Mouse (Mus musculus): Measurements from ENCODE around the gene Ppm1h.

The Ppm1h gene

DNA sequence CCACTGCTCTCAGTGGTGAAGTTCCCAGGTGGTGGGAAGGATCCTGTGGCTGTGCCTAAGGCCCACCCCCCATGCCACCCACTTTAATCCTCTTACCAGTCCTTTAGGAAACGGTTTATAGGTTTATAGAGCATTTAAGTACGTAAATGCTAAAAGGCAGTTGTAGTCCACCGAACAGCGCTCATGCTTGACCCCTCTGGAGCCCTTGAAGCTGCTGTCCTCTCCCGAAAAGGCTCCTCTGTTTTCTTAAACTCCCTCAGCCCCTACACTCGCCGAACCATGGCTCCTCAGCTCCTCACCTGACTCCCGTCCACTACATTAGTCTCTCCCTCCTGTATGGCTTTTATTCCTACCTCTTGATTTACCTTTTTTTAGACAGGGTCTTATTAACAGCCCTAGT, 131.3 kb downstream of the Ppm1h start:
- no peak for DNase-seq (ENCODE audit: low spot score)

DNA sequence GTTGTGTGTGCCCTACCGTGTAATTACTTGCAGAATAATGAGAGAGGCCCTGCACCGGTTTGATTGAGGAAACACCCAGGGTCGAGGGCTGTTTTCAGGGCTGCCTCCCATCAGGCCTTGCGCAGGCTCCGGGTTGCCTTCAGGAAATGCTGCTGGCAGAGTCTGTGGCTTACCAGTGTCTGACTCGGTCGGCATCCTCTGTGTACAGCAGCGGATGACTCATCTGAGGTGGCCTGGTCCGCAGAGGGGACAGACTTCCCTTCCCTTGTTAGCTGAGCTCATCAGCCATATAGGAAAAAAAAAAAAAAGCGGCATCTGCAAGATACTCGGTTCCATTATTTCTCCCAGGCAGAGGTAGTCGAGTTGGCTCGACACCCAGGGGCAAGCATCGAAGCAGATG, 136.5 kb downstream of the Ppm1h start:
- peak; percentile 28 for DNase-seq (ENCODE audit: low spot score)

DNA sequence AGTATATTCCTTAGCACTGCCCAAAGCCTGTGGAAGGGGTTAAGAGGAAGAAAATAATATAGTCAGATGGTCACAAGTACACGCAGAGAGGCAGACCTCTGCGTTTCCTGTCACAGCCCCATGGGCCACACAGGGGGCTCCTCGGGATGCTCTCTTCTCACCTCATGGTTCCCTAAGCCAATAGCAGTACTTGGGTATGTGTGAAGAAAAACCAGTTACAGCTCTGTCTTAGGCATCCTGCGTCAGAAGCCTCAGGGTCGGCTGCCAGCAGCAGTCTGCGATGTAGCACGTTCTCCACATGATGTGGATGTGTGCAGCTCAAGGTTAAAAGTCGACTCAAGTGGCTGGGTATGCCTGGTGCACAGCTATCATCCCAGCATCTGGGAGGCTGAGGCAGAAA, 139.2 kb downstream of the Ppm1h start:
- DNase-seq (ENCODE audit: low spot score), result no peak

DNA sequence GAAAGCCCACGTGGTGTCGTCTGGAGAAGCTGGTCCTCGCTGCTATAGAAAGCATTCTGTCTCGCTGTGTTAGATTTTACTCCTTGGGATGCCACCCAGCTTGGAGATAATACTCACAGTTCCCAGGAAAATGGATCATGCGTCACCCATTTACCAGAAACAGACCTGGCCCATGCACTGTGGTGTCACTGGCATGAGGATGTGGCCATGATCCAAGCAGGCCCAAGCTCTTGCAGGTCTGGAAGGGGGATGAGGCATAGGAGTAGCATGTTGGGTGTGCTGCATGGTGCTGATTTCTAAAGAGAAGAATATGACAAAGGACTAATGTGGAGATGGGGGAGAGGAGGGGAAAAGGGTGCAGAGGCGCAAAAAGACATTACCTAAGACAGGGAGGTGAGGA, 141.2 kb downstream of the Ppm1h start:
- DNase-seq (ENCODE audit: low spot score), result no peak

DNA sequence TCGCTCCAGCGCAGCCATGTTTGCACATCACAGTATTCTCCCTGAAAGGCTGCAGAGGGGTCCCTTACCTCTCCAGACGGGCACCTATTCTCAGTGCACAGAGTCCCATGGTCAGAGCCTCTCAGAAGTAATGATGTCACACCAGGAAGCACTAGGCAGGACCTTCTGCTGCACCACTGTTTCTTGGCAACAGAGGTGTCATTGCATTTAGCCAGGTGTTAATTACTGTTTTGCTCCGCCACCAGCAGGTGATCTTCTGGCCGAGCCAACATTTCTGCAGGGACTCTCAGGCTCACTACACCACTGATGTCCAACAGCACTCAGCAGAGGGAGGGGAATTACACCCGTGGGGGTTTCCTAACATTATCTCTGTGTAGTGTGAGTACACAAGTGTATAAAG, 143.0 kb downstream of the Ppm1h start:
- DNase-seq (ENCODE audit: low spot score), result no peak

DNA sequence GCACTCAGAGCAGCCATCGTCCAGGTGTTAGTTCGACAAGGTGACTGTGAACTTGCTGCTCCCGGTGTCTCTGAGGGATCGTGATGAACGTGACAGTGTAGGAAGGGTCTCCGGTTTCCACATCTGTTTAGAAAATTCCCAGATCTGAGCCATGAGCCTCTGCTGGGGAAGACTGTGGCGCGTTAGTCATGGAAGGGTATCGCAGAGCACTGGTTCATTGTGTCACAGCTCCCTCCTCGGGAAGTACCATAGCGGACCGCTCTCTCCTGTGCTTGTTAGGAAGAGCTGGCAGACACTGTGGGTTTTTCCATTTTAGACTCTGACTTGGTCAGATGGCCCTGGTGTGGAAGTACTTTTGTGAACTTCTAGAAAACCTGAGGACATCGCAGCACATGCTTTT, 145.1 kb downstream of the Ppm1h start:
- no peak for DNase-seq (ENCODE audit: low spot score)

DNA sequence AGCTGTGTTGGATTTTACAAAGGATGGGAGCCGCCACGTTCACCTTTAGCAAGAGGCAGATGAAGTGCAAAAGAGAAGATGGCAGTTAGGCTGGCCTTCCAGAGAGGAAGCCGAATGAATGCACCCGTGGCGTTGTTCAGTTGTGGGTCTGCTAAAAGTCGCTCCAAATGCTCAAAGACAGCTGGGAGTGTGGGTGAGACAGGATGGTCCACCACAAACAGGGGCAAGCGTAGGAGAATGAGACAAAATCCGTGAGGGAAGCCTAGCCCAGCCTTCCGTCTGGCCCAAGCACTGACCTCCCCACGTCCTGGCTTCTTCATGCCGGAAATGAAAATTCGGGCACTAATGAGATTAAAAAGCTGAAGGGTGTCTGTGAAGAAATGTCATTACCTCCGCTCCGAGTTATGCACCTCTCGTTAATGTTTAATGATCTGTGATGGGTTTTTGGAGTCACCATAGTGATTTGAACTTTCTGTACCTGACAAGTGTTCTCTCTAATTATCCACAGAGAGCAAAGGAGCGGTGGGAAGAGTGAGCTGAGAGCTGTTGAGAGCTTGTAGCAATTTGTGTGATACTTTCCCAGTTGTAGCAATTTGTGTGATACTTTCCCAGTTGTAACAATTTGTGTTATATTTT, 148.3 kb downstream of the Ppm1h start:
- DNase-seq (ENCODE audit: low spot score), result no peak

DNA sequence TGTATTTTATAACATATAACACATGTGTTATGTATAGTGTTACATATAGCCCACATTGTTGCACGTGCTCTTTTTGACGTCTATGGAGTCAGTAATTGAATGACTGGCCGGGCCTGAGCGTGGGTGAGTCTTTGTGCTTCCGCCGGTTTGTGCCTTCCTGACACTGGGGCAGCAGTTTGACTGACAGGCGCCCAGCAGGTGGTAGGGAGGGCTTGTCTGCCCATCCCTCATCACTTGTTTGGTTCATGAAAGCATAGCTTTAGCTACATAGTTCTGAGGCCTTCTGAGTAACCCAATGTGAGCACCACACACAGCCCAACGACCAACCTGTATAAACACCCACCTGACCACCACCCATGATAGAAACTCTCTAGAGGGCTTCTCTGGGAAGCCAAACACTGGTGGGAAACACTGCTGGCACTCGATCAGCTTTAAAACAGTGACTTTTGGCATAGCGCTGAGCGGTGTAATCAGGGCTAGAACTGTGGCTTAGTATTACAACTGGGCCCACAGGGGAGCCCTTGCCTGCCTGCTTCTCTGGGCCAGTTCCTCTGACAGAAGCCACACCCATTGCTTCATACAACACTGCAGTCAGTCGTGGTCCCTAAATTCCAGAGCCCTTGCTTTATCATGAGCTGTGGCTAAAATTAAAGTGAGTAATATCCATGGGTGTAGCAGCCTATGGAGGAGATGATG, 149.3 kb downstream of the Ppm1h start:
- DNase-seq (ENCODE audit: low spot score), result no peak

DNA sequence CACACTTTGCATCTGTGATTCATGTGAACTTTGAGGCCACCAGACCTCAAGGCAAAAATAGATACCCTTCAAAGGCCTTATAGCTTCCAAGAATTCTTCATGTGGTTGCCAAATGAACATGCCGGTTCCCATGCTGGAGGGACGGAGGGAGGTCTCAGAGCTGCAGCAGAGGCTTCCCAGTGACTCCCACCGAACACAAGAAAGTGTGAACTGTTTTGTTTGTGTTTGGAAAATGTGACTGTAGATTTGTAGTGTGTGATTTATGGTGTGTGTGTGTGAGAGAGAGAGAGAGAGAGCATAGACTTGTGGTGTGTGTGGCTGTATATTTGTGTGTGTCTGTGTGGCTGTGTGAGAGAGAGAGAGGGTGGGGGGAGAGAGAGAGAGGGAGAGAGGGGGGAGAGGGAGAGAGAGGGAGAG, 151.2 kb downstream of the Ppm1h start:
- no peak for DNase-seq (ENCODE audit: low spot score)

DNA sequence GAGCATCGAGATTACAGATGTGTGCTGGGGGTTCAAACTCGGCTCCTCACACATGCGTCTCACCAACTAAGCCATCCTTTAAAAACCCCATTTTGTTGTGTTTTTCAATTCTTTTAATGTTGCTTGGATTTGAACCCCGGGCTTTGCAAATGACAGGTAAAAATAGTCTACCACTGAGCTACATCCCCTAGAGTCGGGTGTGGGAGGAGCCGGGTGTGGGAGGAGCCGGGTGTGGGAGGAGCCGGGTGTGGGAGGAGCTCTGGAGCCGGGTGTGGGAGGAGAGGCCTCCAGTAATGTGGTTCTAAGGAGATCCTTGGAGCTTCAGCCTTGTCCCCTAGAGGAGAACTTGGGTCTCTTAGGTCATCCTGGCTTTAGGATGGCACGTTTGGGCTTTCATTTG, 152.1 kb downstream of the Ppm1h start:
- DNase-seq (ENCODE audit: low spot score), result no peak

DNA sequence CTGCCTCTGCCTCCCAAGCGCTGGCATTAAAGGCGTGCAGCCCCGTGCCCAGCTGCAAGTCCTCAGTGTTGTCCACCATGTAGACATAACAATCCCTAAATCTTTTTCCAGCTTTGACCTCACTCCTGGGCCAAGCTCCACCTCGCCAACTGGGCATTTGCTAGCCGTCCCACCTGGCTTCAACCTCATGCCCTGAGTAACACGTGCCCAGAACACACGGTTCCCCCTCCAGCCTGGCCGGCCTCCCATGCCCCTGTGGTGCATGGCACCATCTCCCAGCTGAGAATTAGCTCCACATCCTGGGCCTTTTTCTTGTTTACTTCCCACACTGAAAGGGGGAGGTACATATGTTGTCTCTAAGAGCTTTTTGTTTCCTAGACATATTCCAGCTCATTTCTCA, 163.5 kb downstream of the Ppm1h start:
- no peak for DNase-seq (ENCODE audit: low spot score)

DNA sequence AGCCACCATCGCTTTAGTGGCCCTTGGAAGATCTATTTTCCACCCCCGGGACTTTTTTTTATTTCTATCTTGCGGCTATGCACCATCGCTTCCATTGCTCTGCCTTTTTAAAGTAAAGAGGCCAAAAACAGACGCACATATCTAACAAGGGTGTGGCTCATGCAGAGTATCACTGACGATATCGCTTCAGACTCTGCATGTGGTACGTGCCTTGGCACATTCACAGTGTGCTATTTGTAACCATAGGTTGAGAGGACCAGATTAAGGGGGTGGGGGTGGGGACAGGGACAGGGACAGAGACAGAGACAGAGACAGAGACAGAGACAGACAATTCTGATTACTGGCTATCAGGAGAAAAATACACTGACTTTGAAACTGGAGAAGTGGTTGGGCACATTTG, 164.4 kb downstream of the Ppm1h start:
- no peak for DNase-seq (ENCODE audit: low spot score)

DNA sequence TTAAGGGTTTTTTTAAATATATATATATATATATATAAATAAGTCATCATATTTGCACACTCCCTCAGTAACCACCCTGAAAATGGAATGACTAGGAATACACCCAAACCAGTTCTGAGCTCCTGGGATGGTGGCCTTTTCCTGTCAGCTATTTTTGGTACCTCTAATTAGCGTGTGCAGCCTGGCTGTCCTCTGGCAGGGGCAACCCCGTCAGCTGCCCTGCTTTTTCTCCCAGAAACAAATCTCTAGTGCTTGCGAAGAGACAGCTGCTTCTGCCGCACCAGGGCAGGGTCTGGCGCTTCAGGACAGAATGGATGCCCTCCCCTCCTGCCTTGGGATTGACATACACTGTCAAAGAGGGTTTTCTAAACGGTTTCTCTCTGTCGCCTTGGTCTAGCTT, 166.9 kb downstream of the Ppm1h start:
- no peak for DNase-seq (ENCODE audit: low spot score)

DNA sequence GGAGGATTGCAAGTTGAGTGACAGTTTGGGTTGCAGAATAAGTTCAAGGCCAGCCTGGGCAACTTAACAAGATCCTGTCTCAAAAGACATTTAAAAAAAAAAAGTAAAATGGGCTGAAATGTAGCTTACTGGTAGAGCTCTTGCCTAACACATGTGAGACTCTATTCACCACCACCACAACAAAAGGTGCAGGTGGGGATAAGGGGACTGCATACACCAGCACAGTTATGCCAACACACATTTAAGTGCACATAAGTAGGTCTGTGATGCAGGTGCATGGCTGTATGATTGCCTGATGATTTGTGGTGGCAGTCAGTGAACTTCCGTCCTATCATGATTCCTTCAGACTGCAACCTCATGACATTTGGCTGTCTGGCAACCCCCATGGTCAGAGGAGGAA, 167.9 kb downstream of the Ppm1h start:
- DNase-seq (ENCODE audit: low spot score), result no peak

DNA sequence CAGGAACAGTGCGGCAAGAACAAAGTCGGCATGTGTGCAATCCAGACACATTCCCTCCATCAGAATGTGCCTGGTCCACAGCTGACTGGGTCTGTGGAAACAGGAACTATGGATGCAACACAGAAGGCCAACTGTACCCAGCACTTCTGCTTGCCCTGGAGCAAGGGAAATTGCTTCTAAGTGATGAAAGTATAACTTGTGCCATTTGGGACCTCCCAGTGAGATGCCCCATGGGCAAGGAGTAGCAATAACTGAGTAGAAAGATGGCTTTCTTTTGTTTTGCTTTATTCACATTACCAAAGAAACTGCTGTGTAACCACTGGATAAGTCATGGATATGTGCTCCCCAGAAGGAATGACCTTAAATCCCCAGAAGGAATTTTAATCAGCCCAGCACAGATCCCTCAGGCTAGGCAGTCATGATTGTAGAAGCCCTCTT, 169.5 kb downstream of the Ppm1h start:
- no peak for DNase-seq (ENCODE audit: low spot score)

DNA sequence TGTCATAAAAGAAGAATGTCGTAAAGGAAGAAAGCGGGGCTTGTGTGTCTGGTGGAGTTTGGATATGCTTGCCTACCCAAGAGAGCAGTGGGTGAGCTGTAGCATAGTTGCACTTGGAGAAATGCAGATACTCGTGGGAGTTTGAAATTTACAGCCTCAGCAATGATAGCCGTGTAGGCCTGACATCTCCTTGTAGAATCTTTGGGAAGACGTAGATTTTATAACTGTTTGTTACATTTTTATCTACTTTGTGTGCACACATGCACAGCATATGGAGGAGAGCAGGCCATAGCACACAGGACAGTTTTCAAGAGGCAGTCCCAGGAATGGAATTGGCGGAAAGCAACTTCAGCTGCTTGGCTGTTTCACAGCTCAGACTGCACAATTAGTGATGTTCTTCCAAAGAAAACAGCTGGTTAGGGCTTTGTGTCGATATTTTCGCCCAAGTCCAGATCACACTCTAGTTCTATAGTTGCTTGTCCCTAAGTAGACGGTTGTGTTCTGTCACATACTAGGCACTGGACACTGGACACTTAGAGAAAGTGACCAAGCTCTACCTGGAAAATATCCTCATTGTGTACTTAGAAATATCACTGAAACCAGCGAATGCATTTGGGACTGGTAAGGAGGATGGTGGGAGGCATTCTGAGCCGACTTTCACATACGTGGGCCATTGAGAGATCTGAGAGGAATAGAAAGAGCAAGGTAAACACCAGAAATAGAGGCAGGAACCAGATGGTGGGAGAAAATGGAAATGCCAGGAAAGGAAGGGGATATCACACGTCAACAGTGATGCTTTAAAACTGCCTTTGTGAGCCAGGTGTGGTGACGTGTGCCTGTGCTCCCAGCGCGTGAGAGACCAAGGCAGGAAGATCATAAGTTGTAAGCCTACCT, 173.0 kb downstream of the Ppm1h start:
- no peak for DNase-seq (ENCODE audit: low spot score)

DNA sequence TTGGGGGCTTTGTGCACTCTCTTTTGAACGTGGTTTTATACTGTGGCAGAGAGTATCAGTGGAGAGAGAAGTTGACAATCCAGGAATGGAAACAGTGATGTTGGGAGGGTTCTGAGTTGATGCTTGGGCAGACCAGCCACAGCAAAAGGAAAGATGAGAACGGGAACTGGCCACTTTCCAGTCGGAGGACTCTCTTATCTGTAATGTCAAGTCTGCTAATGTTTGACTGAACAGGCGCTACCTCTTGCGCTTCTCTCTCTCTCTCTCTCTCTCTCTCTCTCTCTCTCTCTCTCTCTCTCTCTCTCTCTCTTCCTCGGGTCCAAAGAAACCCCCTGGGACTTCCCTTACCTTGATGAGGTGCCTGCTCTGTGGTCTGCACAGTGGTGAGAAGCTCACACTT, 176.0 kb downstream of the Ppm1h start:
- no peak for DNase-seq (ENCODE audit: low spot score)

DNA sequence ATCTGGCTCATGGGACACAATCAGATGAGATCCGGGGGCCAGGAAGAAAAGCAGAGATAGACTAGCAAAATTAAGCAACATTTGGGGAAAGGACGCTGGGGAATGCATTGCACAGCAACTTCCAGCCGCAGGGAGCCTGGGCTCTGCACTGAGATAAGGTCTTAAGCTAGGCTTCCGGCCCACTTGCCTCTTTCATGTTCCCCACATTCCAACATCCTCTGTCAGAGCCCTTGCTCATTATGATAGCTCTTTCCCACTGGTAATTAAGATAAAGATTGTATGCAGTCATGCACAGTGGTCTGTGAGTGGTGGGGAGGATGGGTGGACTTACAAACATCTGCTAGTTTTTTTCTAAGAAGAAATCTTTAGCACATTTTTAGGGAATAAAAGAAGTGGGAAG, 176.6 kb downstream of the Ppm1h start:
- DNase-seq (ENCODE audit: low spot score), result no peak

DNA sequence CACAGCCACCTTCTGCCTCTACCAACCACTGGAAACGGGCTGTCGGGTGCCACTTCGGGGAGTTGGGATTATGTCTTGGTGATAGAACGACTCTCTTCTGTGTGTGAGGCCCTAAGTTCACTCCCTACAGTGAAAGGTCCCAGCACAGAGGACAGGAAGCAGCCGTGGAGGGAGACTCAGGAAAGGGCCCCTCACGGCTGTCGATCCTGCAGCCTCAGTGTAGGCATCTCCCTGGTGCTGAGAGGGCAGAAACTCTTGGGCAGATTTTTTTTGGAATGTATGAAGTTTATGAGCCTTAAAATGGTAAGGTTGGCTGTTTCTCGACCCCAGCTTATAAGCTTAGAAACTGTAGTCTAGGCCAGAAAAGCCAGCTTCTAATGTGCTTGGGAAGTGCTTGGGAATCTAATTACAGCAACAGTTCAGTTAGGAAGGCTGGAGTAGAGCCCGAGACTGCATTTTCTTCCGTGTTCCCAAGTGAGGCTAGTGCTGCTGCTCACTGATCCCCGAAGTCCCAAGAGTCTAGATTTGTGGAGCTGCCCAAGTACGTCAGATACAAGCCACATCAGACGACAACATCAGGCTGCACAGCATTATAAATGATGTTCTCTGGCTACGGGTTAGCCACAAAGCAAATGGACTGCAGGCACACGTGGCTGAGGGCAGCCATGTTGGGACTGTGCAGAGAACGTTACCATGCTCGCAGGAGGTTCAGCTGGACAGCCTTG, 177.6 kb downstream of the Ppm1h start:
- DNase-seq (ENCODE audit: low spot score), result no peak

DNA sequence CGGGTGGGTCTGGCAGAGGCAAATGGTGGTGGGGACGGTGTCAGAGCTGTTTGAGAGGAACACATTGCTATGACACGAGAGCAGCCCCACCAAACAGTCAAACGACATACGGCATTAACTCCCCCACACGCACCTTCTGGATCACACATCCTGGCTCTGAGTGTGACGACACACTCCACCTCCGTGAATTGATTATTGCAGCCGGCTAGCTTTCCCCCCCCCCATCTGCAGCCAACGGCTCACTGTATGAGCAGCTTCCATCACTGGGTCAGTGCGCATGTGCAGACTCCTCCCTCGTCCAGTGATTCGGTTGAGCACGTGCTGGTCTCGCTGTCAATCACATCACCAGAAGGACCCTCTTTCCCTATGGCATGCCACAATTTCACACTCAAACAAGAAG, 178.6 kb downstream of the Ppm1h start:
- no peak for DNase-seq (ENCODE audit: low spot score)

DNA sequence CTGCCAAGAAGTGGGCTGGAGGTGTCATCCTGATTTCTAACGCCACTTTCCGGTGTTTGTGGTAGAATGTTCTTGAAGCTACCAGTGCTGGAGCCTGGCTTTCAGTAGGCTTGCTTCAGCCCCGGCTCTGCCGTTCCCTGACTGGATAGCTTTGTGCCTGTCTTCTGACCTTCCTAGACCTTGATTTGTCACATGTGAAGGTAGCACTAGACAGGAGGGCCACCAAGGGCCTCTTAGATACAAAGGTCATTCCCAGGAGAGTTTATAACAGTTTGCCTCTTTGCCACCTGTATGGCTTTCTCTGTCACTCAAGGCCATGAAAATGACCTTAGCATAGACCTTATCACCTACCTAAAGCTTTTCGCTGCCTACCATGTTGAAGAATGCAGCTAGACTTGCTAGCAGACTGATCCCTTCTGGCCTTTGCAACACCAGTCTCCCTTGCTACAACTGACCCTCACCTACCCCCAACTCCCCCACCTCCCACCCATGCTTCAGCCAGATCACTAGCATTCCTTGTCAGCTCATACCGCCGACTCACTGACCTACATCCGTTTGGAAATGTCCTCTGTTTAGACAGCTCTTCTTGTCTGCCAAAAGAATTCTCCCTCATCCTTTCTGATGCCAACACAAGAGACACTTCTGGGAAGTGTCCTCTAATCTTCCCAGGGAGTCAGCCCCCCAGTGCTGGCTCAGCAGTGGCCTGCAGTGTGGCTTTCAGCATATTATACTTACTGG, 180.5 kb downstream of the Ppm1h start:
- no peak for DNase-seq (ENCODE audit: low spot score)

DNA sequence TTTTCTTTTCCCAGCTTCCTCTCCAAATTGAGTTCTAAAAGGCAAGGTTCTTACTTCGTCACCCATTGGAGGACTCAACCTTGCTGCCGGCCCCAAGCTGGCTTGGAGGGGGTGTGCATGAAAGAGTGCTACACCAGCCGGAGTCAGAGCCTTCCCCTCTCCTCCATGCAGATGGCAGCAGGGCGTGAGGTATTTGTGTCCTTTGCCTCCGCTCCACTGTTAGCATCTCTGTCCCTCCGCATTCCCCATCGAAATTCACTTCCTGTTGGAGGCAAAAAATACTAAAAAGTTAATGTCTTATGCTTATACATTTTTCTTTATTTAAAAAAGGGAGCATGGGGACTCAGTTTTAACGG, 181.1 kb downstream of the Ppm1h start:
- DNase-seq (ENCODE audit: low spot score), result no peak
